Mouse (Mus musculus) liver, embryonic 14.5 days (tissue): ENCODE measurements around the gene 1700001C19Rik. TPM values are rescaled to one million over a fixed set of nuclear protein-coding genes. Genes with fewer than 3 reads are reported as not detected.
A peak's percentile ranks its signal among the peaks of the same experiment; 100 is the strongest.

Experiments
- ATAC-seq: fragments of 200-750 bp; cut with Nextera tagmentation; 2 replicates; pipeline ENCODE4 v1.8.0; 2017; ENCODE audit warnings: moderate number of reproducible peaks, mild to moderate bottlenecking, moderate library complexity; ENCODE audit not compliant: insufficient read depth
- DNase-seq, 3 experiments: peaks; one replicate each; pipeline ENCODE4 v3.0.0-alpha.2; 2012 to 2013; ENCODE audit warnings: low read depth in 3 of 3, low spot score in 3 of 3
- H3K27ac ChIP-seq: fragments of 300-500 bp; sonication (generic); 2 replicates; pipeline ENCODE4 v1.5.1; 2014; ENCODE audit warnings: moderate library complexity, mild to moderate bottlenecking, control low read depth, inconsistent platforms
- H3K27me3 ChIP-seq: fragments of 300-500 bp; sonication (generic); 2 replicates; pipeline ENCODE4 v1.6.1; 2014; ENCODE audit warnings: mild to moderate bottlenecking, low read length, moderate library complexity; ENCODE audit not compliant: control insufficient read depth, insufficient read depth
- H3K36me3 ChIP-seq: fragments of 300-500 bp; sonication (generic); replicated peaks from 2 replicates; pipeline ENCODE4 v1.6.1; 2014; ENCODE audit warnings: low read depth; ENCODE audit not compliant: control insufficient read depth, insufficient read depth
- H3K4me1 ChIP-seq, 2 experiments: fragments of 200-500 bp in 1 of 2; fragments of 300-500 bp in 1 of 2; sonication (generic) in 1 of 2; replicated peaks; 2 replicates each; pipeline ENCODE4 v1.6.1; 2012 to 2014; ENCODE audit warnings: antibody characterized with exemption in 1 of 2, inconsistent platforms in 1 of 2, low read length in 1 of 2; ENCODE audit not compliant: control insufficient read depth in 2 of 2, insufficient read depth in 2 of 2
- H3K4me2 ChIP-seq: fragments of 300-500 bp; sonication (generic); 2 replicates; pipeline ENCODE4 v1.6.1; 2014; ENCODE audit warnings: low read depth, mild to moderate bottlenecking, control low read depth, moderate library complexity
- H3K4me3 ChIP-seq, 2 experiments: fragments of 200-500 bp in 1 of 2; fragments of 300-500 bp in 1 of 2; sonication (generic) in 1 of 2; 2 replicates each; pipeline ENCODE4 v1.5.1; 2012 to 2014; ENCODE audit warnings: low read depth in 2 of 2, low read length in 2 of 2, mild to moderate bottlenecking in 2 of 2, control low read depth in 1 of 2, inconsistent platforms in 1 of 2, moderate library complexity in 1 of 2; ENCODE audit not compliant: insufficient read depth in 1 of 2
- H3K9ac ChIP-seq: fragments of 300-500 bp; sonication (generic); replicated peaks from 2 replicates; pipeline ENCODE4 v1.6.1; 2014; ENCODE audit warnings: mild to moderate bottlenecking, control low read depth, moderate library complexity
- H3K9me3 ChIP-seq: fragments of 300-500 bp; sonication (generic); 2 replicates; pipeline ENCODE4 v1.6.1; 2016; ENCODE audit warnings: low read length, mixed read lengths; ENCODE audit not compliant: control insufficient read depth
- CTCF ChIP-seq: IDR thresholded peaks from 2 replicates; pipeline ENCODE4 v1.5.1; 2016; ENCODE audit warnings: antibody characterized with exemption, low read depth, control low read depth
- EP300 ChIP-seq: IDR thresholded peaks from 2 replicates; pipeline ENCODE4 v1.6.1; 2016; ENCODE audit warnings: antibody characterized with exemption, low read depth
- WGBS: fragments of 180-500 bp; shearing (Covaris S2); extraction: QIAGEN DNeasy Blood & Tissue Kit; methylation state at CpG from one replicate; pipeline ENCODE4 v1.1.7; 2014; ENCODE audit not compliant: insufficient replicate concordance; 5-methylcytosine and 5-hydroxymethylcytosine counted together
- polyA plus RNA-seq, 2 experiments: library from polyadenylated mRNA; depleted of rRNA in 1 of 2; stranded (reverse) in 1 of 2; unstranded in 1 of 2; fragments of >200 nt; fragmentation: Nextera tagmentation in 1 of 2; extraction: Ambion mirVana in 1 of 2; gene quantifications; 2 replicates each; pipeline versions ENCODE4 v1.2.1 to v1.2.3; 2012 to 2014

1700001C19Rik gene
- polyA plus RNA-seq, 2 experiments: 0.89 to 1.1 TPM

GRCm38 (mm10) chr17:47369087-47369443 lies 68.1 kb downstream of the 1700001C19Rik start:
- no peak overlapping the region for H3K27ac ChIP-seq

GRCm38 (mm10) chr17:47368401-47369086 lies 68.6 kb downstream of the 1700001C19Rik start, which contains the start of gene Mrps10:
Mrps10 (plus strand) TSS chr17:47368887.
- H3K4me1 ChIP-seq: peaks cover 0 to 4% of the 10 kb centered on the region in 2 experiments; a peak in 3 of 4 replicates
- ATAC-seq (peak; percentile 85), DNase-seq (peak; percentile 80 to 85 (median 84))
- H3K36me3 ChIP-seq: peaks cover 10% of the 10 kb centered on the region
- no peak within 1 kb of the TSS for H3K27ac ChIP-seq
- H3K4me2 ChIP-seq: peak within 1 kb of the TSS; percentile 72
- no peaks in the 10 kb centered on the region; the same call in 1 of the 2 replicates for H3K27me3 ChIP-seq
- no peaks in the 10 kb centered on the region for H3K9me3 ChIP-seq
- H3K9ac ChIP-seq: peak within 1 kb of the TSS; percentile 84
- no peak for TF ChIP-seq CTCF
- no peak for TF ChIP-seq EP300
- H3K4me3 ChIP-seq: peak within 1 kb of the TSS; percentile 94 to 97
- WGBS: 4% methylated on average over 35 of the region's 35 CpGs

More at GRCm38 (mm10) chr17:47369087-47369443, 68.1 kb downstream of the 1700001C19Rik start:
- Histone ChIP-seq H3K4me3 (peak overlapping the region; percentile 94 to 97), H3K27me3 (no peaks in the 10 kb centered on the region; the same call in 1 of the 2 replicates), H3K9ac (peak overlapping the region; percentile 84), H3K4me2 (peak overlapping the region; percentile 72), H3K9me3 (no peaks in the 10 kb centered on the region), H3K4me1 (peaks cover 0 to 4% of the 10 kb centered on the region in 2 experiments; a peak in 3 of 4 replicates), H3K36me3 (peaks cover 11% of the 10 kb centered on the region)
- WGBS: under 1% methylated on average over 20 of the region's 20 CpGs
- DNase-seq: peak in 1 of 3 experiments; percentile 11
- ATAC-seq: peak; percentile 48
- TF ChIP-seq EP300 (no peak), CTCF (no peak)

Other genes with a start within 250 kb of the 1700001C19Rik start
- gene Mrps10, start 68.5 kb downstream of the 1700001C19Rik start, polyA plus RNA-seq (2012; rRNA removed): 15.7 and 20.7 TPM in 2 replicates
- 46.5 and 47.5 TPM in 2 replicates for gene Mrps10, start 68.5 kb downstream of the 1700001C19Rik start, polyA plus RNA-seq (2014; fragmentation: Nextera tagmentation; extraction: Ambion mirVana)
- 0.41 and 0.44 TPM in 2 replicates for gene Guca1b, start 52.0 kb downstream of the 1700001C19Rik start, polyA plus RNA-seq (2012; rRNA removed)
- 0.14 and 0.18 TPM in 2 replicates for gene Guca1b, start 52.0 kb downstream of the 1700001C19Rik start, polyA plus RNA-seq (2014; fragmentation: Nextera tagmentation; extraction: Ambion mirVana)
- 0.63 and 0.69 TPM in 2 replicates for gene Guca1a, start 36.8 kb downstream of the 1700001C19Rik start, polyA plus RNA-seq (2012; rRNA removed)
- gene Guca1a, start 36.8 kb downstream of the 1700001C19Rik start, polyA plus RNA-seq (2014; fragmentation: Nextera tagmentation; extraction: Ambion mirVana): 1.0 and 1.1 TPM in 2 replicates
- 0.44 and 0.56 TPM in 2 replicates for gene AI661453, start 761 bp downstream of the 1700001C19Rik start, polyA plus RNA-seq (2012; rRNA removed)
- gene AI661453, start 761 bp downstream of the 1700001C19Rik start, polyA plus RNA-seq (2014; fragmentation: Nextera tagmentation; extraction: Ambion mirVana): 0.42 and 0.56 TPM in 2 replicates
- gene Taf8, start 64.9 kb upstream of the 1700001C19Rik start, polyA plus RNA-seq (2012; rRNA removed): 13.8 and 15.5 TPM in 2 replicates
- gene Taf8, start 64.9 kb upstream of the 1700001C19Rik start, polyA plus RNA-seq (2014; fragmentation: Nextera tagmentation; extraction: Ambion mirVana): 10.4 and 11.8 TPM in 2 replicates
- 195 and 227 TPM in 2 replicates for gene Ccnd3, start 67.7 kb upstream of the 1700001C19Rik start, polyA plus RNA-seq (2012; rRNA removed)
- 379 and 451 TPM in 2 replicates for gene Ccnd3, start 67.7 kb upstream of the 1700001C19Rik start, polyA plus RNA-seq (2014; fragmentation: Nextera tagmentation; extraction: Ambion mirVana)
- gene Bysl, start 174.1 kb upstream of the 1700001C19Rik start, polyA plus RNA-seq (2012; rRNA removed): 9.8 and 12.5 TPM in 2 replicates
- 13.3 and 14.3 TPM in 2 replicates for gene Bysl, start 174.1 kb upstream of the 1700001C19Rik start, polyA plus RNA-seq (2014; fragmentation: Nextera tagmentation; extraction: Ambion mirVana)
- gene Med20, start 174.2 kb upstream of the 1700001C19Rik start, polyA plus RNA-seq (2012; rRNA removed): 20.7 and 23.1 TPM in 2 replicates
- gene Med20, start 174.2 kb upstream of the 1700001C19Rik start, polyA plus RNA-seq (2014; fragmentation: Nextera tagmentation; extraction: Ambion mirVana): 23.2 and 25.7 TPM in 2 replicates
- 0.86 and 0.95 TPM in 2 replicates for gene Gm20517, start 174.2 kb upstream of the 1700001C19Rik start, polyA plus RNA-seq (2012; rRNA removed)
- gene Gm20517, start 174.2 kb upstream of the 1700001C19Rik start, polyA plus RNA-seq (2014; fragmentation: Nextera tagmentation; extraction: Ambion mirVana): 0.86 and 1.7 TPM in 2 replicates
- 6.4 and 6.6 TPM in 2 replicates for gene Usp49, start 193.3 kb upstream of the 1700001C19Rik start, polyA plus RNA-seq (2012; rRNA removed)
- 2.9 and 3.9 TPM in 2 replicates for gene Usp49, start 193.3 kb upstream of the 1700001C19Rik start, polyA plus RNA-seq (2014; fragmentation: Nextera tagmentation; extraction: Ambion mirVana)